Mouse (Mus musculus) forebrain, embryonic 11.5 days (tissue): Measurements from ENCODE around the gene Rnf40. TPM values are rescaled to one million over a fixed set of nuclear protein-coding genes. Genes with fewer than 3 reads are reported as not detected.
A peak's percentile ranks its signal among the peaks of the same experiment; 100 is the strongest.

Experiments
- ATAC-seq: fragments of 200-750 bp; cut with Nextera tagmentation; replicated peaks from 2 replicates; pipeline ENCODE4 v1.8.0; 2017; ENCODE audit warnings: moderate TSS enrichment; ENCODE audit not compliant: low FRiP score
- DNase-seq: peaks from one replicate; pipeline ENCODE4 v3.0.0-alpha.2; 2017; ENCODE audit warnings: low spot score
- H3K27ac ChIP-seq: fragments of 300-500 bp; sonication (generic); 2 replicates; pipeline ENCODE4 v1.5.1; 2014; ENCODE audit warnings: low read depth, low read length
- H3K27me3 ChIP-seq: fragments of 300-500 bp; sonication (generic); 2 replicates; pipeline ENCODE4 v1.6.1; 2014; ENCODE audit warnings: mild to moderate bottlenecking, low read length, mixed read lengths; ENCODE audit not compliant: control insufficient read depth, insufficient read depth
- H3K36me3 ChIP-seq: fragments of 300-500 bp; sonication (generic); 2 replicates; pipeline ENCODE4 v1.6.1; 2014; ENCODE audit warnings: mild to moderate bottlenecking, low read length, moderate library complexity, mixed read lengths; ENCODE audit not compliant: control insufficient read depth, insufficient read depth
- H3K4me1 ChIP-seq: fragments of 300-500 bp; sonication (generic); replicated peaks from 2 replicates; pipeline ENCODE4 v1.6.1; 2014; ENCODE audit warnings: low read length, mixed read lengths; ENCODE audit not compliant: control insufficient read depth, insufficient read depth
- H3K4me2 ChIP-seq: fragments of 300-500 bp; sonication (generic); 2 replicates; pipeline ENCODE4 v1.6.1; 2014; ENCODE audit warnings: low read depth, mild to moderate bottlenecking, low read length, moderate library complexity, mixed read lengths; ENCODE audit not compliant: severe bottlenecking
- H3K4me3 ChIP-seq: fragments of 300-500 bp; sonication (generic); 2 replicates; pipeline ENCODE4 v1.5.1; 2014; ENCODE audit warnings: low read depth, low read length
- H3K9ac ChIP-seq: fragments of 300-500 bp; sonication (generic); 2 replicates; pipeline ENCODE4 v1.6.1; 2014; ENCODE audit warnings: low read length
- H3K9me3 ChIP-seq: fragments of 300-500 bp; sonication (generic); 2 replicates; pipeline ENCODE4 v1.6.1; 2016; ENCODE audit warnings: low read length, mixed read lengths; ENCODE audit not compliant: control insufficient read depth
- WGBS: fragments of 180-500 bp; shearing (Covaris S2); extraction: QIAGEN DNeasy Blood & Tissue Kit; methylation state at CpG from one replicate; pipeline ENCODE4 v1.1.7; 2014; 5-methylcytosine and 5-hydroxymethylcytosine counted together
- polyA plus RNA-seq: library from polyadenylated mRNA; unstranded; fragments of >200 nt; fragmentation: Nextera tagmentation; extraction: Ambion mirVana; gene quantifications from 2 replicates; pipeline ENCODE4 v1.2.1, GENCODE M21; 2014

The Rnf40 gene
- polyA plus RNA-seq, 1 experiment from 2014 or later, result 66.3 TPM

- Histone ChIP-seq H3K27ac (peak within 1 kb of the TSS; percentile 33; the same call in 1 of the 2 replicates), H3K36me3 (no peaks in the 10 kb centered on the region; the same call in 1 of the 2 replicates), H3K4me3 (peak within 1 kb of the TSS; percentile 56), H3K4me2 (peak within 1 kb of the TSS; percentile 76), H3K9ac (peak within 1 kb of the TSS; percentile 80), H3K4me1 (peaks cover 9% of the 10 kb centered on the region), H3K9me3 (no peaks in the 10 kb centered on the region), H3K27me3 (no peaks in the 10 kb centered on the region)
- WGBS, result 1% methylated on average over 17 of the region's 17 CpGs
- DNase-seq, result peak; percentile 90
- ATAC-seq, result peak; percentile 99
Observed at GRCm38 (mm10) chr7:127572895-127573471, 15.6 kb upstream of the Rnf40 start, which contains the start of gene Phkg2. Gene Phkg2, plus strand, starts transcription at chr7:127573340.

- Histone ChIP-seq H3K4me1 (peaks cover 9% of the 10 kb centered on the region), H3K27ac (no peak overlapping the region), H3K9ac (peak overlapping the region; percentile 80), H3K9me3 (no peaks in the 10 kb centered on the region), H3K36me3 (peaks cover 3% of the 10 kb centered on the region; the same call in 1 of the 2 replicates), H3K4me3 (peak overlapping the region; percentile 56), H3K4me2 (peak overlapping the region; percentile 76), H3K27me3 (no peaks in the 10 kb centered on the region)
- ATAC-seq (peak; percentile 4; the same call in 1 of the 2 replicates), DNase-seq (no peak)
- WGBS, result 1% methylated on average over 16 of the region's 28 CpGs
Observed at GRCm38 (mm10) chr7:127573503-127574008, 15.0 kb upstream of the Rnf40 start.

GRCm38 (mm10) chr7:127574115-127574514 is 14.5 kb upstream of the Rnf40 start:
- Histone ChIP-seq H3K4me1 (peaks cover 9% of the 10 kb centered on the region), H3K4me3 (peak overlapping the region; percentile 56), H3K9ac (peak overlapping the region; percentile 80), H3K4me2 (peak overlapping the region; percentile 76), H3K27ac (no peak overlapping the region), H3K9me3 (no peaks in the 10 kb centered on the region), H3K27me3 (no peaks in the 10 kb centered on the region), H3K36me3 (peaks cover 3% of the 10 kb centered on the region; the same call in 1 of the 2 replicates)
- ATAC-seq (no peak), DNase-seq (no peak)
- 24% methylated on average over 7 of the region's 7 CpGs for WGBS

- peaks cover 5% of the 10 kb centered on the region for H3K4me1 ChIP-seq
- no peaks in the 10 kb centered on the region for H3K9me3 ChIP-seq
- H3K4me2 ChIP-seq, result no peak overlapping the region
- H3K36me3 ChIP-seq, result peaks cover 7% of the 10 kb centered on the region; the same call in 1 of the 2 replicates
- H3K27me3 ChIP-seq, result no peaks in the 10 kb centered on the region
- DNase-seq (peak; percentile 51), ATAC-seq (no peak)
- H3K4me3 ChIP-seq, result no peak overlapping the region
- WGBS, result 94% methylated on average over 6 of the region's 6 CpGs
- no peak overlapping the region for H3K27ac ChIP-seq
- H3K9ac ChIP-seq, result no peak overlapping the region
Observed at GRCm38 (mm10) chr7:127583260-127583659, 5.3 kb upstream of the Rnf40 start.

GRCm38 (mm10) chr7:127585031-127585430 is 3.5 kb upstream of the Rnf40 start:
- peaks cover 5% of the 10 kb centered on the region; the same call in 1 of the 2 replicates for H3K36me3 ChIP-seq

GRCm38 (mm10) chr7:127586149-127586548 is 2.4 kb upstream of the Rnf40 start:
- Histone ChIP-seq H3K27ac (no peak overlapping the region), H3K36me3 (peaks cover 5% of the 10 kb centered on the region; the same call in 1 of the 2 replicates), H3K9ac (no peak overlapping the region), H3K4me1 (peaks cover 8% of the 10 kb centered on the region), H3K4me3 (no peak overlapping the region), H3K4me2 (no peak overlapping the region), H3K9me3 (no peaks in the 10 kb centered on the region), H3K27me3 (no peaks in the 10 kb centered on the region)
- peak; percentile 46 for DNase-seq
- no peak for ATAC-seq
- 93% methylated on average over 6 of the region's 6 CpGs for WGBS

More at GRCm38 (mm10) chr7:127585031-127585430, 3.5 kb upstream of the Rnf40 start:
- peaks cover 8% of the 10 kb centered on the region for H3K4me1 ChIP-seq
- 92% methylated on average over 7 of the region's 7 CpGs for WGBS
- H3K9me3 ChIP-seq, result no peaks in the 10 kb centered on the region
- H3K9ac ChIP-seq, result no peak overlapping the region
- ATAC-seq, result no peak
- DNase-seq, result no peak
- no peak overlapping the region for H3K4me3 ChIP-seq
- no peaks in the 10 kb centered on the region for H3K27me3 ChIP-seq
- H3K4me2 ChIP-seq, result no peak overlapping the region
- H3K27ac ChIP-seq, result no peak overlapping the region

- Histone ChIP-seq H3K27ac (no peak overlapping the region), H3K4me3 (peak overlapping the region; percentile 89), H3K27me3 (no peaks in the 10 kb centered on the region), H3K4me2 (peak overlapping the region; percentile 84), H3K9me3 (no peaks in the 10 kb centered on the region), H3K9ac (peak overlapping the region; percentile 31; the same call in 1 of the 2 replicates), H3K4me1 (peaks cover 8% of the 10 kb centered on the region), H3K36me3 (peaks cover 9% of the 10 kb centered on the region; the same call in 1 of the 2 replicates)
- 69% methylated on average over 5 of the region's 5 CpGs for WGBS
- DNase-seq (peak; percentile 51), ATAC-seq (no peak)
Observed at GRCm38 (mm10) chr7:127587196-127587595, 1.4 kb upstream of the Rnf40 start.

- peak overlapping the region; percentile 89 for H3K4me3 ChIP-seq
- no peaks in the 10 kb centered on the region for H3K9me3 ChIP-seq
- no peaks in the 10 kb centered on the region for H3K27me3 ChIP-seq
- WGBS, result 4% methylated on average over 29 of the region's 29 CpGs
- DNase-seq, result no peak
- no peak overlapping the region for H3K27ac ChIP-seq
- peaks cover 8% of the 10 kb centered on the region for H3K4me1 ChIP-seq
- ATAC-seq, result no peak
- peak overlapping the region; percentile 84 for H3K4me2 ChIP-seq
- peak overlapping the region; percentile 79 for H3K9ac ChIP-seq
- H3K36me3 ChIP-seq, result peaks cover 3% of the 10 kb centered on the region; the same call in 1 of the 2 replicates
Observed at GRCm38 (mm10) chr7:127588901-127589300, 334 bp downstream of the Rnf40 start.
